15 mouse cellular contexts compared by ENCODE assay signal in the genomic region with DNA sequence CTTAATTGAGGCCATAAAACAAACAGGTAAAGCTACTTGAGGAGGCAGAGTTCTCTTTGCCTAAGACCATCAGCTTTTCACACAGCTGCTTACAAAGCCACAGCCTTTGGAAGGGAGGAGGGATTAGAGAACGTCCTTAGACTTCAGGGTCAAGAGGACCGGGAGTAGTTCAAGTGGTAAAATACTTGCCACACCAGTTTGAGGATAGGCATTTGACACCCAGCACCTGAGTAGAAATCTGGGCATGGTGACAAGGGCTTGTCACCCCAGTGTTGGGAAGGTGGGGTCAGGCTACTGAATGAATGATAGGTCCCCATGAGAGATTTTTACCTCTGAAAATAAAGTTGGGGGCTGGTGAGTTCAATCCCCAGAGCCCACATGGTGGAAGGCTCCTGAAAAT. TPM values are rescaled to one million over a fixed set of nuclear protein-coding genes. Genes with fewer than 3 reads are reported as not detected.
"Had no signal": no experiment of that assay in that cellular context is flagged by ENCODE, and none has a peak within 500 bp of the region (broad histone marks: within the 10 kb centered on the region; RNA-seq: fewer than 3 reads in every experiment).

No protein-coding gene starts in this region.

- H3K27ac ChIP-seq: hindbrain, embryonic 15.5 days; kidney, postnatal 0 days; limb, embryonic 15.5 days; liver, embryonic 13.5 days; midbrain, embryonic 10.5 days had no signal

- H3K4me3 ChIP-seq: hindbrain, embryonic 15.5 days; limb, embryonic 15.5 days; liver, embryonic 13.5 days; midbrain, embryonic 10.5 days; myocyte had no signal

- DNase-seq: kidney, adult 8-10 months; kidney, postnatal 36 days; layer of hippocampus, adult 9-11 months; layer of hippocampus, postnatal 36 days; liver, embryonic 13.5 days; liver, postnatal 0 days; midbrain, embryonic 14.5 days; retina, postnatal 1 day had no signal

- H3K36me3 ChIP-seq: hindbrain, embryonic 15.5 days; limb, embryonic 15.5 days; liver, embryonic 13.5 days; midbrain, embryonic 10.5 days had no signal

- H3K9ac ChIP-seq: hindbrain, embryonic 15.5 days; limb, embryonic 15.5 days; liver, embryonic 13.5 days; liver, postnatal 0 days had no signal

- H3K4me2 ChIP-seq: hindbrain, embryonic 15.5 days; limb, embryonic 15.5 days; liver, embryonic 13.5 days had no signal

- H3K9me3 ChIP-seq: hindbrain, embryonic 15.5 days; limb, embryonic 15.5 days; liver, embryonic 13.5 days; midbrain, embryonic 10.5 days had no signal

- ATAC-seq: liver, postnatal 0 days had no signal

RNA-seq across cellular contexts. Expression of a gene that starts 5.0 kb away (rescaled TPM):
- total RNA-seq: megakaryocyte, adult 5-6 weeks; neutrophil, adult 5-6 weeks had no signal
- polyA plus RNA-seq: limb, embryonic 15.5 days; liver, postnatal 0 days; myocyte had no signal
